9 mouse cellular contexts compared by ENCODE assay signal in genomic region chr4:88345065-88345464, GRCm38 (mm10).
"Had no signal": no experiment of that assay in that cellular context is flagged by ENCODE, and none has a peak within 500 bp of the region (broad histone marks: within the 10 kb centered on the region; RNA-seq: fewer than 3 reads in every experiment).

No protein-coding gene starts in this region.

- H3K27me3 ChIP-seq: limb, embryonic 13.5 days had no signal

- H3K9me3 ChIP-seq: limb, embryonic 13.5 days had no signal

- DNase-seq: kidney, adult 8-10 months; kidney, postnatal 36 days; left cerebral cortex, postnatal 4 days; lung, adult 18-20 months; thymus, postnatal 14 days had no signal

- H3K4me3 ChIP-seq: limb, embryonic 13.5 days had no signal

- H3K36me3 ChIP-seq: limb, embryonic 13.5 days had no signal

- H3K9ac ChIP-seq: limb, embryonic 13.5 days; liver, embryonic 14.5 days had no signal

- H3K4me1 ChIP-seq: limb, embryonic 13.5 days had no signal

- ATAC-seq: intestine, postnatal 0 days had no signal

- H3K4me2 ChIP-seq: limb, embryonic 13.5 days had no signal

- H3K27ac ChIP-seq: kidney, postnatal 0 days; limb, embryonic 13.5 days; liver, embryonic 14.5 days had no signal
